ENCODE assay signal across 8 mouse cellular contexts in genomic region chr7:49558895-49559294, GRCm38 (mm10).
A peak's percentile ranks its signal among the peaks of the same experiment; 100 is the strongest.
DNase-seq lines count a peak whose midpoint lies in the region; ATAC-seq and TF ChIP-seq lines count a peak whose summit lies in the region.

No protein-coding gene starts in this region.

- WGBS in heart, embryonic 13.5 days: 64% methylated on average over 5 of the region's 5 CpGs
- WGBS in kidney, postnatal 0 days: 60% methylated on average over 5 of the region's 5 CpGs

- peak overlapping the region; percentile 95 for H3K27ac ChIP-seq in heart, embryonic 13.5 days (replicated peaks)
- peak overlapping the region; percentile 36; the same call in 1 of the 2 replicates for H3K27ac ChIP-seq in kidney, postnatal 0 days

- H3K36me3 ChIP-seq in heart, embryonic 13.5 days: peaks cover 76% of the 10 kb centered on the region
- H3K36me3 ChIP-seq in kidney, postnatal 0 days (ENCODE audit: insufficient read depth, low read length): peaks cover 45% of the 10 kb centered on the region

- 0 out of 2 replicates have a peak overlapping the region, but pooled peaks have one; percentile 6 for H3K4me3 ChIP-seq in heart, embryonic 13.5 days
- H3K4me3 ChIP-seq in kidney, postnatal 0 days (replicated peaks; ENCODE audit: low read depth, low read length): no peak overlapping the region

- TF ChIP-seq CTCF in kidney, postnatal 0 days (IDR thresholded peaks at IDR 0.05; ENCODE audit: low read depth): no peak; the same call in 1 of the 2 replicates

- ATAC-seq in heart, embryonic 13.5 days (ENCODE audit: extremely low read depth, insufficient number of reproducible peaks, low FRiP score, low TSS enrichment): no peak
- ATAC-seq in kidney, postnatal 0 days (replicated peaks; ENCODE audit: low FRiP score, low read depth): no peak

- peak overlapping the region; percentile 70 for H3K9ac ChIP-seq in heart, embryonic 13.5 days
- H3K9ac ChIP-seq in kidney, postnatal 0 days (ENCODE audit: low read depth, low read length): no peak overlapping the region

- DNase-seq in heart, adult 8-10 months (ENCODE audit: low spot score): no peak
- peak; percentile 73 for DNase-seq in Muller cell, postnatal 12 days (ENCODE audit: inconsistent ontology term)
- DNase-seq in cerebellum, adult 9-11 months: peak; percentile 52
- DNase-seq in kidney, postnatal 0 days (ENCODE audit: low spot score): no peak
- no peak for DNase-seq in thymus, adult 18-20 months
- no peak for DNase-seq in urinary bladder, adult 18-20 months (ENCODE audit: low spot score in 2 of 2)
- DNase-seq in spleen, postnatal 14 days (ENCODE audit: low spot score in 2 of 2): no peak

- H3K27me3 ChIP-seq in heart, embryonic 13.5 days (replicated peaks): no peaks in the 10 kb centered on the region
- H3K27me3 ChIP-seq in kidney, postnatal 0 days (ENCODE audit: insufficient read depth, low read length): no peaks in the 10 kb centered on the region

- H3K9me3 ChIP-seq in heart, embryonic 13.5 days: no peaks in the 10 kb centered on the region
- no peaks in the 10 kb centered on the region for H3K9me3 ChIP-seq in kidney, postnatal 0 days (replicated peaks; ENCODE audit: low read length)

- H3K4me2 ChIP-seq in heart, embryonic 13.5 days: peak overlapping the region; percentile 42
- no peak overlapping the region for H3K4me2 ChIP-seq in kidney, postnatal 0 days (ENCODE audit: low read length)

- peaks cover 77% of the 10 kb centered on the region for H3K4me1 ChIP-seq in heart, embryonic 13.5 days
- H3K4me1 ChIP-seq in kidney, postnatal 0 days (replicated peaks; ENCODE audit: insufficient read depth, low read length): no peaks in the 10 kb centered on the region

Comparison
In these comparisons a context has a peak if more than half of its experiments do, and no peak if none do; other contexts are left out.
1. DNase-seq: peak in Muller cell, postnatal 12 days (single experiment) and cerebellum, adult 9-11 months (single experiment); none in heart, adult 8-10 months (single experiment), kidney, postnatal 0 days (single experiment), thymus, adult 18-20 months (0 of 2), urinary bladder, adult 18-20 months (0 of 2) and spleen, postnatal 14 days (0 of 2).